Mouse (Mus musculus): ENCODE measurements around the gene Pafah1b3.

DNA sequence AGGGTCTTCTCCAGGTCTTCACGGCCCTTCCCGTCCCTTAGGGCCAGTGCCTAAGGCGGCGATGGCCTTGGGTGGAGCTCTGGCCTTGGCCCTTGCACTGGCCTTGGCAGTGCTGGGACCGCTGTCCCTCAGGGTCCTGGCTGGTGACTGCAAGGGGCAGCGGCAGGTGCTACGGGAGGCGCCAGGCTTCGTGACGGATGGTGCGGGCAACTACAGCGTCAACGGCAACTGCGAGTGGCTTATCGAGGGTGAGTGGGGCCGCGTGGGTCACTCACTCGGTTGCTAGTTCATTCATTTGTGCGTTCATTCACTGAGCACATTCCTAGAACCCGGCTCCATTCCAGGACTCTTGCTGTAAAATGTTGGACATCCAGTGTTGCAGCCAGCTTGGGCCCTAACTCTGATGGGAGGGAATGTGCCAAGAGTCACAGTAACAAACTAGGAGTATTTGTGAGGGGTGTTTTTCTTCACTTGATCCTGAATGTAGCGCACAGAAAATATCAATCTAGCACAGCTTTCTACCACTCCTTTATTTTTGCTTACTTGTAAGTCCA is 19.7 kb upstream of the Pafah1b3 start:
- TF ChIP-seq CTCF (IDR thresholded peaks at IDR 0.05; ENCODE audit: extremely low read depth, insufficient read length, insufficient replicate concordance, low read depth, low read length) (no peak), POLR2A (IDR thresholded peaks at IDR 0.05; ENCODE audit: low read depth, low read length) (no peak)

Data from small intestine, adult 2 months (tissue).